19 mouse cellular contexts compared by ENCODE assay signal in genomic region chr12:43306502-43307051, GRCm38 (mm10).
"Had no signal": no experiment of that assay in that cellular context is flagged by ENCODE, and none has a peak within 500 bp of the region (broad histone marks: within the 10 kb centered on the region; RNA-seq: fewer than 3 reads in every experiment).

No protein-coding gene starts in this region.

- DNase-seq: kidney, adult 11 months; kidney, adult 8-10 months; kidney, postnatal 14 days; kidney, postnatal 4 days; left cerebral cortex, postnatal 4 days; liver, postnatal 0 days; lung, embryonic 14.5 days; thymus, adult 18-20 months; thymus, postnatal 36 days had no signal

- H3K9me3 ChIP-seq: intestine, embryonic 15.5 days; kidney, embryonic 15.5 days; limb, embryonic 12.5 days; limb, embryonic 15.5 days; midbrain, embryonic 13.5 days had no signal

- H3K27ac ChIP-seq: intestine, embryonic 15.5 days; kidney, embryonic 15.5 days; limb, embryonic 12.5 days; limb, embryonic 15.5 days; liver, embryonic 14.5 days; macrophage; midbrain, embryonic 13.5 days had no signal

- ATAC-seq: intestine, embryonic 15.5 days; liver, postnatal 0 days; lung, postnatal 0 days; midbrain, embryonic 13.5 days had no signal

- H3K9ac ChIP-seq: intestine, embryonic 15.5 days; kidney, embryonic 15.5 days; limb, embryonic 12.5 days; limb, embryonic 15.5 days; liver, embryonic 14.5 days; liver, postnatal 0 days; lung, embryonic 14.5 days; midbrain, embryonic 13.5 days had no signal

- H3K4me3 ChIP-seq: intestine, embryonic 15.5 days; kidney, embryonic 15.5 days; limb, embryonic 12.5 days; limb, embryonic 15.5 days; midbrain, embryonic 13.5 days; myocyte had no signal

- H3K4me2 ChIP-seq: intestine, embryonic 15.5 days; kidney, embryonic 15.5 days; limb, embryonic 12.5 days; limb, embryonic 15.5 days; liver, embryonic 11.5 days; lung, embryonic 14.5 days; midbrain, embryonic 13.5 days had no signal

- H3K36me3 ChIP-seq: intestine, embryonic 15.5 days; kidney, embryonic 15.5 days; limb, embryonic 12.5 days; limb, embryonic 15.5 days; midbrain, embryonic 13.5 days had no signal

- H3K4me1 ChIP-seq: intestine, embryonic 15.5 days; kidney, embryonic 15.5 days; limb, embryonic 12.5 days; limb, embryonic 15.5 days; midbrain, embryonic 13.5 days had no signal

- H3K27me3 ChIP-seq: intestine, embryonic 15.5 days; kidney, embryonic 15.5 days; limb, embryonic 12.5 days; limb, embryonic 15.5 days; midbrain, embryonic 13.5 days had no signal
